Mouse (Mus musculus): ENCODE data around the gene Olfr341. TPM values are rescaled to one million over a fixed set of nuclear protein-coding genes. Genes with fewer than 3 reads are reported as not detected.

The Olfr341 gene
- not detected in 2 replicates for polyA plus RNA-seq (2016; fragmentation: Nextera tagmentation; extraction: Ambion mirVana)

DNA sequence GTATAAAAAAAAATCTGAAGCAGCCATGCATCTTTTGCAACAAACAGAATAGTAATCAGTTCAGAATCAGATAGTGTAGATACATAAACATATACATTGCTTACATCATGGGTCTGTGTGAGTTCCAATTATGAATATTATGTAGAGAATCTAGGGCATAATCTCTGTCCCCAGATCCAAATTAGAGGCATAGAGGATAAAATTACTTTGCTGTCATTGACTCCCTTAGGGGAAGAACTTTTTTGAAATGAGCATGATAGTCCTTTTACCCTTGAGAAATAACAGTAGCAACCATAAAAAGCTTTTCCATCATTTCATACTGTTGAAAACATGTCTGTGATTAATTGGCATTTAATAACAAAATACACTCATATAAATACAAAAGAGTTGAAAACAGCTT, at the start of gene Olfr341:
Gene Olfr341 (minus strand): TSS at position 101 of the 400 bp plus-strand sequence.
- Histone ChIP-seq H3K9ac (no peak within 1 kb of the TSS), H3K4me3 (replicated peaks) (no peak within 1 kb of the TSS), H3K9me3 (0 out of 2 replicates have a peak, but pooled peaks cover 20% of the 10 kb centered on the region), H3K36me3 (replicated peaks) (no peaks in the 10 kb centered on the region), H3K4me2 (no peak within 1 kb of the TSS), H3K4me1 (no peaks in the 10 kb centered on the region), H3K27me3 (no peaks in the 10 kb centered on the region), H3K27ac (no peak within 1 kb of the TSS)
- ATAC-seq (ENCODE audit: low FRiP score) = no peak

DNA sequence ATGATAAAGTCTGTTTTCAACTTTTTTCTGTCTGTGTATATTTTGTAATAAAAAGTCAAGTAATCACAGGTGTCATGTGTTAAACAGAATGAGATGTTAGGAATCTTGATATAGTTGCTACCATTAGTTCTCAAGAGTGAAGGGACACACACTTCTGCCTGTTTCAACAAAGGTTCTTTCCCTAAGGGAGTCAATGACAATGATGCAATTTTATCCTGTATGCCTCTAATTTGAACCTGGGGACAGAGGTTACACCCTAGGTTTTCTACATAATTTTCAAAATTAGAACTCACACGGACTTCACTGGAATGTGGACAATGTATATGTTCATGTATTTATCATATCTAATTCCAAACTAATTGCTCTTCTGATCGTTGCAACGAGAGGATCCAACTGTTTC, 42.4 kb upstream of the Olfr341 start, which contains the start of gene Olfr342:
Gene Olfr342 (plus strand): TSS at position 301 of the 400 bp plus-strand sequence.
- no peak within 1 kb of the TSS for H3K27ac ChIP-seq
- H3K4me3 ChIP-seq (replicated peaks) = no peak within 1 kb of the TSS
- no peaks in the 10 kb centered on the region for H3K36me3 ChIP-seq (replicated peaks)
- H3K27me3 ChIP-seq = no peaks in the 10 kb centered on the region
- H3K4me1 ChIP-seq = no peaks in the 10 kb centered on the region
- no peak within 1 kb of the TSS for H3K9ac ChIP-seq
- H3K9me3 ChIP-seq = 0 out of 2 replicates have a peak, but pooled peaks cover 10% of the 10 kb centered on the region
- no peak for ATAC-seq (ENCODE audit: low FRiP score)
- WGBS = 73% methylated on average over 3 of the region's 3 CpGs
- H3K4me2 ChIP-seq = no peak within 1 kb of the TSS

DNA sequence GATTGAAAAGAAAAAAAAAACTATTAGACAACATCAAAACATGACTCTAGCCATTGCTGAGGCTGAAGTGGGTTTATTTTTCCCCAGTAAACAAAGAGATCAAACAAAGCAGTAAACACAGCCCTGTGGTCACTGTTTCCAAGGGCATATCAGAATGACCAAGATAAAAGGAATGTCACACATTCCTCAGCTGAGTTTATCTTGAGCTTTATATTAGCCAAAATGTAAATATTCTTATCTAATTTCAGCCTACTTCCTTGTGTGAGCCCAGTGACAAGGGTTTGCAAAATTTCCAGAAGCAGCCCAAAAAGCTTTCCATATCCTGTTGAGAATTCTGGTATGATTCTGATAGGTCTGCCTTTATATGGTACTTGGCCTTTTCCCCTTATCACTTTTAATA, 8.6 kb downstream of the Olfr341 start:
- ATAC-seq (ENCODE audit: low FRiP score) = no peak
- Histone ChIP-seq H3K4me2 (no peak overlapping the region), H3K4me3 (replicated peaks) (no peak overlapping the region), H3K9ac (no peak overlapping the region), H3K27ac (no peak overlapping the region), H3K9me3 (peaks cover 15% of the 10 kb centered on the region), H3K36me3 (replicated peaks) (no peaks in the 10 kb centered on the region), H3K4me1 (no peaks in the 10 kb centered on the region), H3K27me3 (no peaks in the 10 kb centered on the region)

GRCm38 (mm10) chr2:36452287-36452686, 30.0 kb downstream of the Olfr341 start, which contains the start of gene Olfr340:
TSS of gene Olfr340 (plus strand) at chr2:36452587.
- H3K4me3 ChIP-seq (replicated peaks) = no peak within 1 kb of the TSS
- H3K27me3 ChIP-seq = no peaks in the 10 kb centered on the region
- no peaks in the 10 kb centered on the region for H3K36me3 ChIP-seq (replicated peaks)
- WGBS = 75% methylated on average over 1 of the region's 1 CpGs
- ATAC-seq (ENCODE audit: low FRiP score) = no peak
- H3K9ac ChIP-seq = no peak within 1 kb of the TSS
- H3K9me3 ChIP-seq = peaks cover 11% of the 10 kb centered on the region; the same call in 1 of the 2 replicates
- no peak within 1 kb of the TSS for H3K4me2 ChIP-seq
- no peaks in the 10 kb centered on the region for H3K4me1 ChIP-seq
- H3K27ac ChIP-seq = no peak within 1 kb of the TSS

Other genes starting within 250 kb of the Olfr341 start
- gene Olfr338, start 108.9 kb downstream of the Olfr341 start, polyA plus RNA-seq (2016; fragmentation: Nextera tagmentation; extraction: Ambion mirVana) = not detected in 2 replicates
- not detected in 2 replicates for gene Olfr339, start 63.5 kb downstream of the Olfr341 start, polyA plus RNA-seq (2016; fragmentation: Nextera tagmentation; extraction: Ambion mirVana)
- not detected in 2 replicates for gene Olfr340, start 29.9 kb downstream of the Olfr341 start, polyA plus RNA-seq (2016; fragmentation: Nextera tagmentation; extraction: Ambion mirVana)
- gene Olfr342, start 42.5 kb upstream of the Olfr341 start, polyA plus RNA-seq (2016; fragmentation: Nextera tagmentation; extraction: Ambion mirVana) = not detected in 2 replicates
- not detected in 2 replicates for gene Olfr344, start 84.2 kb upstream of the Olfr341 start, polyA plus RNA-seq (2016; fragmentation: Nextera tagmentation; extraction: Ambion mirVana)
- not detected in 2 replicates for gene Olfr345, start 157.6 kb upstream of the Olfr341 start, polyA plus RNA-seq (2016; fragmentation: Nextera tagmentation; extraction: Ambion mirVana)
- gene Olfr346, start 203.3 kb upstream of the Olfr341 start, polyA plus RNA-seq (2016; fragmentation: Nextera tagmentation; extraction: Ambion mirVana) = not detected in 2 replicates
- not detected in 2 replicates for gene Olfr347, start 249.4 kb upstream of the Olfr341 start, polyA plus RNA-seq (2016; fragmentation: Nextera tagmentation; extraction: Ambion mirVana)

All from forebrain, embryonic 12.5 days (tissue).